Mouse (Mus musculus): ENCODE measurements around the gene Ece1. TPM values are rescaled to one million over a fixed set of nuclear protein-coding genes. Genes with fewer than 3 reads are reported as not detected.

Ece1 gene
- polyA plus RNA-seq, 1 experiment from 2014 or later, result 11.2 TPM

- peaks cover 30% of the 10 kb centered on the region for H3K4me1 ChIP-seq
- H3K4me3 ChIP-seq, result no peak overlapping the region
- H3K9ac ChIP-seq (replicated peaks), result no peak overlapping the region
- H3K4me2 ChIP-seq (replicated peaks), result no peak overlapping the region
- no peaks in the 10 kb centered on the region for H3K36me3 ChIP-seq
- no peaks in the 10 kb centered on the region for H3K27me3 ChIP-seq
- no peak for ATAC-seq (replicated peaks)
- WGBS, result 18% methylated on average over 7 of the region's 7 CpGs
- no peaks in the 10 kb centered on the region for H3K9me3 ChIP-seq
- no peak overlapping the region for H3K27ac ChIP-seq (replicated peaks)
These were observed 12.3 kb downstream of the Ece1 start for GRCm38 (mm10) chr4:137874337-137874736.

- WGBS, result 43% methylated on average over 4 of the region's 4 CpGs
- Histone ChIP-seq H3K4me2 (replicated peaks) (no peak overlapping the region), H3K36me3 (no peaks in the 10 kb centered on the region), H3K4me1 (peaks cover 26% of the 10 kb centered on the region), H3K9me3 (no peaks in the 10 kb centered on the region), H3K27me3 (no peaks in the 10 kb centered on the region), H3K4me3 (no peak overlapping the region), H3K9ac (replicated peaks) (no peak overlapping the region), H3K27ac (replicated peaks) (no peak overlapping the region)
- ATAC-seq (replicated peaks), result no peak
These were observed 12.8 kb downstream of the Ece1 start for GRCm38 (mm10) chr4:137874826-137875225.

- 62% methylated on average over 9 of the region's 9 CpGs for WGBS
- H3K27ac ChIP-seq (replicated peaks), result no peak overlapping the region
- ATAC-seq (replicated peaks), result no peak
These were observed 13.5 kb downstream of the Ece1 start for GRCm38 (mm10) chr4:137875466-137876092.

GRCm38 (mm10) chr4:137876834-137877233 lies 14.8 kb downstream of the Ece1 start:
- 0 out of 2 replicates have a peak overlapping the region, but pooled peaks have one; percentile 15 for H3K27ac ChIP-seq (replicated peaks)
- WGBS, result 48% methylated on average over 6 of the region's 6 CpGs
- no peak overlapping the region for H3K4me3 ChIP-seq
- H3K9me3 ChIP-seq, result no peaks in the 10 kb centered on the region
- peaks cover 19% of the 10 kb centered on the region for H3K4me1 ChIP-seq
- no peak overlapping the region for H3K4me2 ChIP-seq (replicated peaks)
- H3K9ac ChIP-seq (replicated peaks), result no peak overlapping the region
- no peaks in the 10 kb centered on the region for H3K27me3 ChIP-seq
- H3K36me3 ChIP-seq, result no peaks in the 10 kb centered on the region
- ATAC-seq (replicated peaks), result no peak

More at GRCm38 (mm10) chr4:137875466-137876092, 13.5 kb downstream of the Ece1 start:
- Histone ChIP-seq H3K27me3 (no peaks in the 10 kb centered on the region), H3K4me2 (replicated peaks) (no peak overlapping the region), H3K4me1 (peaks cover 19% of the 10 kb centered on the region), H3K36me3 (no peaks in the 10 kb centered on the region), H3K4me3 (no peak overlapping the region), H3K9ac (replicated peaks) (no peak overlapping the region), H3K9me3 (no peaks in the 10 kb centered on the region)

GRCm38 (mm10) chr4:137877432-137877881 lies 15.4 kb downstream of the Ece1 start:
- H3K4me1 ChIP-seq, result peaks cover 19% of the 10 kb centered on the region
- H3K9ac ChIP-seq (replicated peaks), result no peak overlapping the region
- no peak overlapping the region for H3K4me2 ChIP-seq (replicated peaks)
- H3K9me3 ChIP-seq, result no peaks in the 10 kb centered on the region
- 23% methylated on average over 4 of the region's 4 CpGs for WGBS
- H3K27ac ChIP-seq (replicated peaks), result 0 out of 2 replicates have a peak overlapping the region, but pooled peaks have one; percentile 15
- no peaks in the 10 kb centered on the region for H3K36me3 ChIP-seq
- ATAC-seq (replicated peaks), result no peak
- H3K4me3 ChIP-seq, result no peak overlapping the region
- no peaks in the 10 kb centered on the region for H3K27me3 ChIP-seq

- 77% methylated on average over 8 of the region's 8 CpGs for WGBS
- Histone ChIP-seq H3K9me3 (no peaks in the 10 kb centered on the region), H3K4me2 (replicated peaks) (no peak overlapping the region), H3K4me3 (no peak overlapping the region), H3K27me3 (no peaks in the 10 kb centered on the region), H3K9ac (replicated peaks) (no peak overlapping the region), H3K27ac (replicated peaks) (no peak overlapping the region), H3K4me1 (peaks cover 27% of the 10 kb centered on the region), H3K36me3 (no peaks in the 10 kb centered on the region)
- no peak for ATAC-seq (replicated peaks)
These were observed 17.5 kb downstream of the Ece1 start for GRCm38 (mm10) chr4:137879383-137880156.

- no peak overlapping the region for H3K4me2 ChIP-seq (replicated peaks)
- WGBS, result 82% methylated on average over 8 of the region's 8 CpGs
- no peak for ATAC-seq (replicated peaks)
- no peaks in the 10 kb centered on the region for H3K27me3 ChIP-seq
- no peak overlapping the region for H3K4me3 ChIP-seq
- H3K4me1 ChIP-seq, result peaks cover 18% of the 10 kb centered on the region
- no peaks in the 10 kb centered on the region for H3K9me3 ChIP-seq
- H3K36me3 ChIP-seq, result no peaks in the 10 kb centered on the region
- no peak overlapping the region for H3K9ac ChIP-seq (replicated peaks)
- H3K27ac ChIP-seq (replicated peaks), result no peak overlapping the region
These were observed 19.4 kb downstream of the Ece1 start for GRCm38 (mm10) chr4:137881445-137881844.

- no peak overlapping the region for H3K27ac ChIP-seq (replicated peaks)
These were observed 20.6 kb downstream of the Ece1 start for GRCm38 (mm10) chr4:137882663-137883062.

GRCm38 (mm10) chr4:137883513-137884150 lies 21.6 kb downstream of the Ece1 start:
- Histone ChIP-seq H3K9me3 (no peaks in the 10 kb centered on the region), H3K4me3 (no peak overlapping the region), H3K4me2 (replicated peaks) (no peak overlapping the region), H3K9ac (replicated peaks) (no peak overlapping the region), H3K27ac (replicated peaks) (no peak overlapping the region), H3K36me3 (no peaks in the 10 kb centered on the region), H3K4me1 (peaks cover 9% of the 10 kb centered on the region), H3K27me3 (no peaks in the 10 kb centered on the region)
- WGBS, result 88% methylated on average over 8 of the region's 8 CpGs
- no peak for ATAC-seq (replicated peaks)

More at GRCm38 (mm10) chr4:137882663-137883062, 20.6 kb downstream of the Ece1 start:
- no peak overlapping the region for H3K9ac ChIP-seq (replicated peaks)
- H3K4me1 ChIP-seq, result peaks cover 9% of the 10 kb centered on the region
- no peaks in the 10 kb centered on the region for H3K9me3 ChIP-seq
- no peak overlapping the region for H3K4me3 ChIP-seq
- H3K27me3 ChIP-seq, result no peaks in the 10 kb centered on the region
- no peak for ATAC-seq (replicated peaks)
- H3K4me2 ChIP-seq (replicated peaks), result no peak overlapping the region
- 78% methylated on average over 9 of the region's 9 CpGs for WGBS
- H3K36me3 ChIP-seq, result no peaks in the 10 kb centered on the region

GRCm38 (mm10) chr4:137887337-137887992 lies 25.4 kb downstream of the Ece1 start:
- WGBS, result 85% methylated on average over 10 of the region's 10 CpGs
- no peak overlapping the region for H3K9ac ChIP-seq (replicated peaks)

GRCm38 (mm10) chr4:137887993-137888388 lies 26.0 kb downstream of the Ece1 start:
- no peak overlapping the region for H3K9ac ChIP-seq (replicated peaks)
- no peaks in the 10 kb centered on the region for H3K27me3 ChIP-seq
- H3K9me3 ChIP-seq, result no peaks in the 10 kb centered on the region
- H3K4me2 ChIP-seq (replicated peaks), result no peak overlapping the region
- H3K27ac ChIP-seq (replicated peaks), result no peak overlapping the region
- peaks cover 37% of the 10 kb centered on the region for H3K4me1 ChIP-seq
- H3K36me3 ChIP-seq, result no peaks in the 10 kb centered on the region
- H3K4me3 ChIP-seq, result no peak overlapping the region
- 89% methylated on average over 8 of the region's 8 CpGs for WGBS
- no peak for ATAC-seq (replicated peaks)

More at GRCm38 (mm10) chr4:137887337-137887992, 25.4 kb downstream of the Ece1 start:
- H3K4me2 ChIP-seq (replicated peaks), result no peak overlapping the region
- no peaks in the 10 kb centered on the region for H3K9me3 ChIP-seq
- no peaks in the 10 kb centered on the region for H3K36me3 ChIP-seq
- no peak overlapping the region for H3K27ac ChIP-seq (replicated peaks)
- H3K27me3 ChIP-seq, result no peaks in the 10 kb centered on the region
- H3K4me1 ChIP-seq, result peaks cover 34% of the 10 kb centered on the region
- ATAC-seq (replicated peaks), result no peak
- no peak overlapping the region for H3K4me3 ChIP-seq

- no peak for ATAC-seq (replicated peaks)
- H3K36me3 ChIP-seq, result no peaks in the 10 kb centered on the region
- H3K4me1 ChIP-seq, result peaks cover 32% of the 10 kb centered on the region
- no peak overlapping the region for H3K4me2 ChIP-seq (replicated peaks)
- no peak overlapping the region for H3K4me3 ChIP-seq
- 71% methylated on average over 4 of the region's 4 CpGs for WGBS
- peak overlapping the region; percentile 86 for H3K27ac ChIP-seq (replicated peaks)
- H3K9me3 ChIP-seq, result no peaks in the 10 kb centered on the region
- no peaks in the 10 kb centered on the region for H3K27me3 ChIP-seq
- H3K9ac ChIP-seq (replicated peaks), result no peak overlapping the region
These were observed 28.6 kb downstream of the Ece1 start for GRCm38 (mm10) chr4:137890596-137890995.

Data from forebrain, embryonic 15.5 days (tissue).